Mouse (Mus musculus) cerebellum, adult 2 months (tissue): ENCODE data around the gene Sec22c.

Experiments used
- CTCF ChIP-seq: fragments of 200-500 bp; IDR thresholded peaks from 2 replicates; pipeline ENCODE4 v1.5.1; 2011; ENCODE audit warnings: low read depth, mild to moderate bottlenecking, control low read depth, low read length, moderate library complexity, borderline replicate concordance; ENCODE audit not compliant: insufficient read depth
- POLR2A ChIP-seq: fragments of 200-500 bp; IDR thresholded peaks from 2 replicates; pipeline ENCODE4 v1.6.1; 2011; ENCODE audit warnings: low read length, control low read depth, borderline replicate concordance; ENCODE audit not compliant: insufficient read depth

- TF ChIP-seq CTCF (no peak), POLR2A (no peak)
Observed at GRCm38 (mm10) chr9:121663467-121663866, 41.8 kb downstream of the Sec22c start.
